Mouse (Mus musculus) right cerebral cortex, postnatal 14 days (tissue): Measurements from ENCODE around the gene Csrp2.

ENCODE experiments used
- DNase-seq: peaks from one replicate; pipeline ENCODE4 v3.0.0; 2022

The Csrp2 gene

DNA sequence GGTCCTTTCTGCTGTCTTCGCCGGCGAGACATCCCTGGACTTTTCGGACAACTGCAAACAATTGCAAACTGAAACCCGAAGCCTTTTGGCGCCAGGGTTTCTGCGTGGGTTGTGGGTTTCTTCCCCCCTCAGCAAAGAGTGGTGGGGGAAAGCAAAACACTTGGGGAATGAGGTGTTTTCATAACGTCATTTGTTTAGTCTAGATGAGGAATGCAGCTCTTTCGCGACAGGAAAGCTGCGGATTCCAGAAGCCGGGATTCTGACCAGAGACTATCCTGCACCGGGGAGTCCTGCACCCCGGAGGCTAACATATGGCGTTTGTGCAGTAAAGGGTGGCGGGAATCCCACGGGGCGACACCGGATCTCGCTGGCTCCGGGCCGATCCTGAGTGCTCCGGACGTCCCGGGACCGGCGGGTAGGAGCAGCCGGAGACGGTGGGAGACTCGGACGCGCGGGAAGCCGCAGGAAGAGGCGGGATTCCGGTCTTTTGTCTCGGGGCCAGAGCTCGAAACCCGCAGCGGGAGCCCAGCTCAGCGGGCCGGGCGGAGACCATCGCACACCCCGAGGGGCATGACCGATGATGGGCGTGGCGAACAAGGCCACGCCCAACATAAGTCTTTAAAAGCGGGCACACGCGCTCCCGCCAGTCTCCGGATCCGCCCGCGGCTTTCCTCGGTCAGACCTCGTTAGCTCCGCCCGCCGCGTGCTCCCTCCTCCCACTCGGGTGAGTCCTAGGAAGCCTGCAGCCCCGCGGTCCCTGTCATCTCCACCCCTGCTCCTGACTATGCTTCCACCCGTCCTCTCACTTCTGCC, at the start of gene Csrp2:
Csrp2 (plus strand) TSS at position 259 of the 813 bp plus-strand sequence.
- DNase-seq = peak; percentile 72

GRCm38 (mm10) chr10:110874853-110875252, 44.7 kb upstream of the Csrp2 start:
- DNase-seq = no peak

GRCm38 (mm10) chr10:110876956-110877355, 42.6 kb upstream of the Csrp2 start:
- DNase-seq = no peak

- no peak for DNase-seq
Measured at GRCm38 (mm10) chr10:110877851-110878250, 41.7 kb upstream of the Csrp2 start.

- no peak for DNase-seq
Measured at GRCm38 (mm10) chr10:110878641-110879040, 40.9 kb upstream of the Csrp2 start.

DNA sequence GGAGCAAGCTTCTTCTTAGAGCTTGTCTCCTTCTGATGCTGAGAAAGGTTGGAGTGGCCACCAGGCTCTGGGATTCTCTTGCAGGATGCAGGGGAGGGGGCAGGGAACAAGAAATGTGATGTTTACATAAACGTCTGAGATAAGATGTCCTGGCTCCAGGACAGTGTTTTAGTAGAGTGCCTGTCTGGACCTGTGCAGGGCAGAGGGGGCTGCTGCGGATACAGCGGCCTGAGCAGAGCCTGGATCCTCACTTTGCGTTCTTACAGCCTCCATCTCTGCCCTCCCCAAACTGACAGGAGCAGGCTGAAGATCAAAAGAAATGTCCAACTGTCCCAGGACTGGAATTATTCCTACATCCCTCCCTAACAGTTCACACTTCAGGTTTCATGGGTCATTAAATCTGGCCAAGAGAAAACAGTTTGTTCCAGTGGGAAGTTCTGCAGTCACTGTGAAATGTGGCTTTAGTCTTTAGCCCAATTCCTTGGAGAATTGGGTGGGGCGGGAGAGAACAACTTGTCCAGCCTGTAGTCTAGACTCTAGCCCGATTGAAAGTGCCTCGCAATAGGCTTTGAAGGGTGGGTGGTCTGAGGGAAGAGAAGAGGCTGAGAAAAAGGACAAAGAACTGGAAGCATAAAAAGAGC, 40.0 kb upstream of the Csrp2 start:
- no peak for DNase-seq

- DNase-seq = no peak
Measured at GRCm38 (mm10) chr10:110881346-110881745, 38.2 kb upstream of the Csrp2 start.

DNA sequence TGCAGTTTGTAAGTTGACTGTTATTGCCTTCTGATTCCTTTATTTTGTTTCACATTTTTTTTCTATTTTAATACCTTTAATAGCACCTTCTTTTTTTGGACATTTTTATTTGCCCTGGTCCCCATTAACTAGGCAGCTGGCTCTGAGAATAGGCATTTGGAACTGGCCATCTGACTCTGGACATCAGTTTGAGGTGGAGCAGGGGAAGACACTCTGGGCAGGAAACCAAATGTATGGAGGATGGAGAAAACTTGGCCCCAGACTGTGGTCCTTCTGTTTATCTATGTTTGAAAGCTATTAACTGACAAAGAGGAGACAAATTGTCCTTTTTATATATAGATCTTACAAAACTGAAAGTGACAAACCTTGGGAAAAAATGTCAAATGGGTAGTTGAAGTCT, 36.9 kb upstream of the Csrp2 start:
- no peak for DNase-seq

DNA sequence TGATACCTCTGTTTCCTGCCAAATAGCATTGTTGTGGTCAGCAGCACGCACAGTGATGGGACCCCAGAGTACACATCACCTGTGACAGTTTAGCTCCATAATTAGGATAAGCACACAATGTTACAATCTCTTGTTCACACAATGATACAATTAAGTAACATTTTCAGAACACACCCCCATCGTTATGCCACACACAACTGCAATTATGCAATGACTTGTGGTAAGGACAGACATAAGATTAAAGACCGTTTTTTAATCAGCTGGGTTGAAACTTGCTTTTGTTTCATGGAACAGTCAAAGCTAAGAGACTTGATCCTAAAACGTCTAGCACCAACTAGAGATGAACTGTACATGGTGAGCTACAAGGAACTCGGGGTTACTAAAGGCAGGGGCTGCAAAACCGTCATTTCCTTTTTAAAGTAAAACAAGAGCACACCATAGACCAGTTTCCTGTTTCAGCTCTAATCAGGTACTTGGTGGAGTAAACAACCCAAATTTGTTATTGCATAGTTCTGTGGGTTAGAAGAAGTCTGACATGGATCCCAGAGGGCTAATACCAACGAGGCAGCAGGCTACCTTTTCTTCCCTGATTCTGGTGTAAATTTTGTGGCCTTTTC, 28.8 kb upstream of the Csrp2 start:
- no peak for DNase-seq

DNA sequence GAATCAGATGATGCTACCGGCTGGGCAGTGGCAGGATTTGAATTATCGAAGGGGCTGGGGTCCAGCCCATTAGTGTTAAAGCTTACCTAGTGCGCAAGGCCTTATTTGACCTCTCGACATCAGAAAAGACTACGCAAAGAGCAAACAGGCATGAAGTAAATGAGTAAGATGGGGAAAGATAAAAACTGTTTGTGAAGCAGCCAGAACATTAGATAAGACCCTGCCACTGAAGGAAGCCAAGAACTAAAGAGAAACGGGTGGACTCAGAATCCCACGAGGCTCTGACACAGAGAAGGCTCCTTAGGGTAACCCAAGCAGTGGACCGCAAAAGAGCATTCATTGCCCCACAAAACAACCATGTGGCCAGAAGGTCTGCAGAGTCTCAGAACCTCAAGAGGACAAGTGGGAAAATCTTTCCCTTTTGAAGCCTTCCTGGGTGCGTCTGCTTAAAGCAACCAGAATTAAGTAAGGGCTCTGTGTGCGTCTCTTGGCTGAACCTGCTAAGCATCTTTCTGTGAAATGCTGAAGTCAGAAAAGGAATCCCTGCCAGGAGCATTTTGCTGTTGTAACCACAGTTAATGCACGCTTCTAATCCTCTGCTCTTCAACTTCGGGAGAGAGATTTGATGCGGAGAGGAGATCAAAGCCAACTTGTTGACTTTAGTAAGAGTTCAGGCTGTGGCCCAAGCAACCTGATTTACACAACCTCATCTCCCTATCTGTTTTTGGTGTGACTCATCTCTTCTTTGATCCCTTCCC, 19.7 kb upstream of the Csrp2 start:
- no peak for DNase-seq

- no peak for DNase-seq
Measured at GRCm38 (mm10) chr10:110903862-110904261, 15.7 kb upstream of the Csrp2 start.

DNA sequence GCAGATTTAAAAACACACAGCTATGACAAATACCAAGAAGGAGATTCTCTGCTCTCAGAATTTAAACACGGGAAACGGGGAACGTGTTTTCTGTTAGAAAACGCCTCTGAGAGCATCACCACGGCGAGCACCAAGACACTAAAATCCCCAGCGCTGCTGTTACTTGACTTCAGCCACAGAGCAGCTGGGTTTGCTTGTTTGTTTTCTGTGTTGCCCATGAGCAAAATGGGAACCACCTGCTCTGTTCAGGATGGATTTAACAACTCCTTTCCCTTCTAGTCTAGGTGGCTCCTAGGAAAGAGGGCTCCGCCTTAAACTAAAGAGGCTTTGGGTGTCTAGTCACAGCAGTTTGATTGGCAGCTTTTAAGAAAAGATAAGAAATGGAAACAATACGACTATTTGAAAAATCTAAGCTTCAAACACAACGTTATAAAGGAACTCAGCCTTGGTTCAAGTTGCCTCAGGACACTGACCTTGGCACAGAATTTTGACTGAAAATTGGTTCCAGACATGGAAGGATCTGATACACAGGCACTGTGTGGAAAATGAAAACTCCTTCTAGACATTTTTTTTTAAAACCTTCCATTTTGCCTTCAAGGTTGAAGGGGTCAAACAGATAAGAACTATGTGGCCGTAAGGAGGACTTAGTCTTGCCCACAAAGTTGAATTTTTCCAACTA, 2.8 kb upstream of the Csrp2 start:
- no peak for DNase-seq

- no peak for DNase-seq
Measured at GRCm38 (mm10) chr10:110917521-110917920, 2.1 kb upstream of the Csrp2 start.

DNA sequence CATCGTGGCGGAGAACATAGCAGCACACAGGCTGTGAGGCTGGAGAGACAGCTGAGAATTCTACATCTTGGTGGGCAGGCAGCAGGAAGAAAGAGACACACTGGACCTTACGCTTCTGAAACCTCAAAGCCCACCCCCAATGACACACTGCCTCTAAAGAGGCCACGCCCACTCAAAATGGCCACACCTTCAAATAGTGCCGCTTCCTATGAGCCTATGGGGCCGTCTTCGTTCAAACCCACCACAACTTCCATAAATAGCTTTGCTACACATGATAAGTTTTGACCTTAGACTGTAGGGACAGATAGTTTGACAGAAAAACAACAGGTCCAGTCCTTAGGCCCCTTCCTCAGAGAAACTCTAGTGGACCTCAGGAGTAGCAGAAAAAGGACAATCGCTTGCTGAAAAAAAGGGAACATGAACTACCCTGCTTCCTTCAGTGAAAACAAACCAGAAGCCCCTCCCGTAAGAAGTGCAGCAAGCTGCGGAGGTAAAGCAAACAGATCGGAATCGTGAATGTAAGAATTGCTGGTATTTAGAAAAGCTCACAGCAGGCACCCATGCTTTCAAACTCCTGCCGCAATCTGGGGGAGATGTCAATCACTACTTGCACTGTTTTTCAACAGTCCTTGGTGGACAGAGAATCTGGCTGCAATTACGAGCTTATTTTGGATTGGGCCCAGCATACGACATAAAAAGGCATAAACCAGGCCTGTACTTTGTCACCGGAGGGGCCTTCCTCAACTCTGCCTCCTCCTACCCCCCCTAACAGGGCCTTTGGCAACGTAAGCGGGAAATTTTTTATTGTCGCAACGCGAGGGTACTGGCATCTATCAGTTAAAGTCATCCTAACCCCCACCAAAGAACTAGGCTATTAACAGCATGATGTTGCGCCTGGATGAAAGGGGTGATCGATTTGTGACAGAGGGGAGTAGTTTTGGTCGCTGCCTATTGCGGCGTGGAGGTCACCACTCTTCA, 886 bp upstream of the Csrp2 start:
- DNase-seq = no peak

GRCm38 (mm10) chr10:110920368-110920950, 870 bp downstream of the Csrp2 start:
- DNase-seq = no peak

DNA sequence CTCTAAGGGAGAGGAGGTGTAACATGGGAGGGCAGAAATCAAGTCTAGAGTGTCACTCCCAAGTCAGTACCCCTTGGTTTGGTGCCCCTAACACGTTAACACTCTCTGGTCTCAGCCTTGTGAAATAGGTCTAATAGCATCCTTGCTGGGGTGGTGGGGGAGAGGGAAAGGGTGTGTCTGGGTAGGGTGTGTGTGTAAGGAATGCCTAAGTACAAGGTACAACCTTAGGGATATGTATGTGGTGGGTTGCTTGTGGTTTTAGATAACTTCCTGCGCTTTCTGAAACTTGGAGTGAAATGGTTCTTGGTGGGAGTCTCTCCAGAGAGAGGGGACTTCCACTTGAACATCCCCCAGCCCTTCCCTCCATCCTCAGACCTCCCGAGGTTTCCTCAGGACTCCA, 2.3 kb downstream of the Csrp2 start:
- DNase-seq = no peak

DNA sequence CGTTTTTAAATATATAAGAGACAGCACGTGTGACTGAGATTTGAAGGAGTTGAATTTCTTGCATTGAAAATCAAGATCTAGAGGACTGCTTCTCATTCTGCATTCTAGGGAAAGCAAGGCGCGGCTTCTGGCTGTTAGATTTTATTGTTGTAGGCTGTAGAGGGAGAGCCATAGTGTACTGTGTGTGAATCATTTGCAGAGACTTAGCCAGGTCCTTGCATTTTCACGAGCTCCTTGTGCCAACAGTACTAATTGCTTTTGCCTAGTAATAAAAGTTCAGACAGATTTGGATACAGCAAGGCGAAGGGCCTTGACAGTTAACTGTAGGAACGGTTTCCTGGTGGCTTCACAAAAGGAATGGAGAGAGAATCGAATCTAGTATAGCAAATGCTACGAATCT, 3.0 kb downstream of the Csrp2 start:
- no peak for DNase-seq

DNA sequence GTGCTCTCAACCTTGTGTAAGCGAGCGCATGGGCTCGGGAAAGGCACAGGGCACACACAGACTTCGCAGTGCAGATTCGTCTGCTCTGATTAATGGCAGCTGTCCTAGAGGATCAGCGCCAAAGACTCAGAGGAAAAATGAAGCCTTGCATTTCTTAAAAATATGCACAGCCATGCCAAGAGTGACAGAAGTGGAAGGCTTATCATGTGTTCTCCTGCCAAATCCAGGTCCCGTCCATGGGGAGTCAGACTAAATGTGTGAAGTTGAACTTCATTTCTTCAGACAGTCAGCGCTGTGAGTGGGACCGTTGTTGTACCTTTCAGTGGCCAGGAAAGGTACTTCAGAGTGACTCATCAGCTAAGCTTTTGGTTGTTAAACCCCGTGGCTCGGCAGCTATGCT, 7.9 kb downstream of the Csrp2 start:
- no peak for DNase-seq

DNA sequence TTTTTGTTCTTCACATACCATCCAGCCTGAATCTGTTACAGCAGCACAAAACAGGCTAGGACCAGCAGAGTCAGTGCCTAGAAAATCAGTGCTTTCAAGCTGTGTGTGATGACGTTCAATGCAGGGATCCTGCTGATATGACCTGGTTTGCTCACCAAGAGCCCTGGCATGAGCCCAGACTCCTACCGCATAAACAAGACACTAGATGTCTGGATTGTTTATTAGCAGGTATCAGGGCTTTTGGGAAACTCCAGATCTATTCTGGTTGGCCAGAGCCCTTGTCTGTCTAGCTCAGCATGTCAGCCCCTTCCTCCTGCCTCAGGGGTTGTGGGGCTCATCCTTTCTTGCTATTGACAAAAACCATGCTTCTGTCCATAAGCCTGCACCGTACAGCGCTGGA, 10.2 kb downstream of the Csrp2 start:
- DNase-seq = no peak

DNA sequence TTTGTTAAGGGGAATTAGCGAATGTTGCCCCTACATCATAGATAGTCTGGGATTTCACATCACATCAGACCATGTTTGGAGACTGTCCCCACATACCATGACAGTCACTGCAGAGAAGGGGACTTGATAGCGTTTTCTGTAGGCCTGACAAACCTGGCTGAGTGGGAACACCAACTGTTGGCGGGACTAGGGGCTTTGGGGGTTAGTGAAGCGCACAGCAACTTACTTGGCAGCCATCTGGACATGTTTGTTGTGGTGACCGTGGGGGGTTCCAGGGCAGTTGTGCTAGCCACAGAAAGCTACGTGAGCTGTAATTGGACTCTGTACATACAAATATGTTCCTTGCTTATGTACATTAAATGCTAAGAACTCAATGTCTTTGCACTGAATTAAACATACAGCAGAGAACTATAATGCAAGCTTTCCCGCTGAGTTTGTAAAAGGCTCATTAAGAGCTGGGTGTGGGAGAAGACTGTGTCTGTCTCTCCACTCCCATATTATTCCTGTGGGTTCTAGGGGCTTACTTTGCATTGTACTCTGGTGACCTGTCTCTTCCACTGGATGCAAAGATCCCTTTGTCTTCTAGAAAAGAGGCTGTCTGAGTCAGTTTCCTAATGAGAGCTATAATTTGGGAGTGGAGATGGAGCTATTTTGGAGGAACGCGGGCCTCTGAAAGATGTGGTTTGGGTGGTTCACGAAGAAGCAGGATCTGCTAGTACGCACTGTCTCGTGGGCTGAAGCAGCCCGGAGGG, 11.7 kb downstream of the Csrp2 start:
- DNase-seq = no peak
